Comparison of ENCODE assay signal across 17 mouse cellular contexts in genomic region chr1:66702623-66703345, GRCm38 (mm10). TPM values are rescaled to one million over a fixed set of nuclear protein-coding genes. Genes with fewer than 3 reads are reported as not detected.
DNase-seq lines count a peak whose midpoint lies in the region; ATAC-seq and TF ChIP-seq lines count a peak whose summit lies in the region.
"Had no signal": no experiment of that assay in that cellular context is flagged by ENCODE, and none has a peak within 500 bp of the region (broad histone marks: within the 10 kb centered on the region; RNA-seq: fewer than 3 reads in every experiment).

No protein-coding gene starts in this region.

- 88% methylated on average over 4 of the region's 4 CpGs for WGBS in forebrain, embryonic 14.5 days
- WGBS in forebrain, postnatal 0 days = 89% methylated on average over 4 of the region's 4 CpGs
- WGBS in limb, embryonic 12.5 days = 88% methylated on average over 4 of the region's 4 CpGs
- 90% methylated on average over 4 of the region's 4 CpGs for WGBS in limb, embryonic 10.5 days
- 27% methylated on average over 4 of the region's 4 CpGs for WGBS in liver, embryonic 13.5 days (ENCODE audit: insufficient replicate concordance)

- H3K36me3 ChIP-seq in forebrain, embryonic 14.5 days (ENCODE audit: control insufficient read depth, insufficient read depth, low read length) = peaks cover 3% of the 10 kb centered on the region; the same call in 1 of the 2 replicates
- no peaks in the 10 kb centered on the region for H3K36me3 ChIP-seq in forebrain, postnatal 0 days (ENCODE audit: insufficient read depth)
- peaks cover 15% of the 10 kb centered on the region for H3K36me3 ChIP-seq in limb, embryonic 12.5 days
- H3K36me3 ChIP-seq in limb, embryonic 10.5 days = peaks cover 23% of the 10 kb centered on the region
- H3K36me3 ChIP-seq in ES-Bruce4 (ENCODE audit: control insufficient read depth, insufficient read depth, low read length, poor library complexity, severe bottlenecking) = peaks cover 32% of the 10 kb centered on the region
- H3K36me3 ChIP-seq in liver, embryonic 13.5 days = peaks cover 17% of the 10 kb centered on the region

- 0 out of 2 replicates have a peak overlapping the region, but pooled peaks have one; percentile 3 for H3K9ac ChIP-seq in forebrain, embryonic 14.5 days (ENCODE audit: low read length)
- H3K9ac ChIP-seq in forebrain, postnatal 0 days = no peak overlapping the region
- H3K9ac ChIP-seq in limb, embryonic 12.5 days (replicated peaks) = no peak overlapping the region
- peak overlapping the region; percentile 93 for H3K9ac ChIP-seq in ES-Bruce4 (ENCODE audit: low read depth, poor library complexity, severe bottlenecking)
- peak overlapping the region; percentile 91 for H3K9ac ChIP-seq in liver, embryonic 13.5 days

- no peak overlapping the region for H3K4me3 ChIP-seq in forebrain, embryonic 14.5 days (ENCODE audit: low read depth, low read length)
- H3K4me3 ChIP-seq in forebrain, postnatal 0 days (ENCODE audit: low read depth, low read length) = no peak overlapping the region
- H3K4me3 ChIP-seq in limb, embryonic 12.5 days (replicated peaks) = no peak overlapping the region
- H3K4me3 ChIP-seq in limb, embryonic 10.5 days = no peak overlapping the region
- no peak overlapping the region for H3K4me3 ChIP-seq in ES-Bruce4 (ENCODE audit: low read depth, low read length)
- H3K4me3 ChIP-seq in liver, embryonic 13.5 days (replicated peaks) = peak overlapping the region; percentile 89

- no peak for TF ChIP-seq EP300 in ES-Bruce4 (IDR thresholded peaks at IDR 0.05; ENCODE audit: insufficient read depth, low read depth, low read length)

- DNase-seq in forebrain, embryonic 14.5 days (ENCODE audit: low spot score) = no peak
- DNase-seq in forebrain, postnatal 0 days = no peak
- DNase-seq in limb, embryonic 10.5 days (ENCODE audit: low spot score) = no peak
- DNase-seq in liver, embryonic 13.5 days = no peak
- DNase-seq in layer of hippocampus, adult 9-11 months = no peak
- DNase-seq in cerebellum, adult 9-10 months = no peak
- DNase-seq: cerebellum, adult 9-11 months; gastrocnemius, postnatal 36 days; heart, postnatal 4 days; kidney, adult 2 months; kidney, postnatal 25 days; retina, postnatal 1 day had no signal

- H3K27me3 ChIP-seq in forebrain, embryonic 14.5 days (replicated peaks; ENCODE audit: control insufficient read depth, insufficient read depth, low read length) = no peaks in the 10 kb centered on the region
- no peaks in the 10 kb centered on the region for H3K27me3 ChIP-seq in forebrain, postnatal 0 days (ENCODE audit: insufficient read depth, low read length)
- no peaks in the 10 kb centered on the region for H3K27me3 ChIP-seq in limb, embryonic 12.5 days
- no peaks in the 10 kb centered on the region for H3K27me3 ChIP-seq in limb, embryonic 10.5 days (ENCODE audit: low read depth, poor library complexity, severe bottlenecking)
- no peaks in the 10 kb centered on the region for H3K27me3 ChIP-seq in ES-Bruce4 (ENCODE audit: control insufficient read depth, insufficient read depth, low read length, poor library complexity, severe bottlenecking)
- H3K27me3 ChIP-seq in liver, embryonic 13.5 days = no peaks in the 10 kb centered on the region
- H3K27me3 ChIP-seq: forebrain, embryonic 12.5 days; midbrain, embryonic 12.5 days had no signal

- TF ChIP-seq POLR2A in ES-Bruce4 (IDR thresholded peaks at IDR 0.05; ENCODE audit: insufficient read depth, low read length) = no peak

- ATAC-seq in forebrain, embryonic 14.5 days = no peak
- ATAC-seq in forebrain, postnatal 0 days = no peak
- no peak for ATAC-seq in limb, embryonic 12.5 days (ENCODE audit: insufficient number of reproducible peaks, insufficient read depth, low FRiP score, low TSS enrichment, low read depth)
- peak; percentile 23 for ATAC-seq in liver, embryonic 13.5 days (ENCODE audit: low read depth)

- TF ChIP-seq CTCF in forebrain, postnatal 0 days (IDR thresholded peaks at IDR 0.05; ENCODE audit: low read depth) = no peak
- no peak for TF ChIP-seq CTCF in ES-Bruce4 (IDR thresholded peaks at IDR 0.05; ENCODE audit: low read depth, low read length)

- 0 out of 2 replicates have a peak overlapping the region, but pooled peaks have one; percentile 5 for H3K4me2 ChIP-seq in forebrain, embryonic 14.5 days (ENCODE audit: low read length)
- no peak overlapping the region for H3K4me2 ChIP-seq in forebrain, postnatal 0 days (ENCODE audit: low read depth)
- H3K4me2 ChIP-seq in limb, embryonic 12.5 days = peak overlapping the region; percentile 66
- peak overlapping the region; percentile 77 for H3K4me2 ChIP-seq in liver, embryonic 13.5 days

- H3K4me1 ChIP-seq in forebrain, embryonic 14.5 days (ENCODE audit: control insufficient read depth, insufficient read depth, low read length) = peaks cover 7% of the 10 kb centered on the region
- no peaks in the 10 kb centered on the region for H3K4me1 ChIP-seq in forebrain, postnatal 0 days (ENCODE audit: insufficient read depth)
- peaks cover 7% of the 10 kb centered on the region for H3K4me1 ChIP-seq in limb, embryonic 12.5 days (replicated peaks)
- H3K4me1 ChIP-seq in limb, embryonic 10.5 days = peaks cover 8% of the 10 kb centered on the region
- H3K4me1 ChIP-seq in ES-Bruce4 (ENCODE audit: control insufficient read depth, insufficient read depth, low read length) = no peaks in the 10 kb centered on the region
- peaks cover 31% of the 10 kb centered on the region for H3K4me1 ChIP-seq in liver, embryonic 13.5 days (replicated peaks)

- no peaks in the 10 kb centered on the region for H3K9me3 ChIP-seq in forebrain, embryonic 14.5 days (replicated peaks; ENCODE audit: control insufficient read depth, low read length)
- H3K9me3 ChIP-seq in forebrain, postnatal 0 days (ENCODE audit: low read length) = no peaks in the 10 kb centered on the region
- no peaks in the 10 kb centered on the region for H3K9me3 ChIP-seq in limb, embryonic 12.5 days
- no peaks in the 10 kb centered on the region for H3K9me3 ChIP-seq in limb, embryonic 10.5 days (replicated peaks)
- no peaks in the 10 kb centered on the region for H3K9me3 ChIP-seq in ES-Bruce4 (replicated peaks; ENCODE audit: control insufficient read depth, insufficient read depth, low read length, poor library complexity, severe bottlenecking)
- no peaks in the 10 kb centered on the region for H3K9me3 ChIP-seq in liver, embryonic 13.5 days (replicated peaks)
- H3K9me3 ChIP-seq: forebrain, embryonic 12.5 days; midbrain, embryonic 12.5 days had no signal

- no peak overlapping the region for H3K27ac ChIP-seq in forebrain, embryonic 14.5 days (ENCODE audit: low read depth, low read length)
- H3K27ac ChIP-seq in forebrain, postnatal 0 days (ENCODE audit: low read depth, low read length) = no peak overlapping the region
- H3K27ac ChIP-seq in limb, embryonic 12.5 days = no peak overlapping the region
- H3K27ac ChIP-seq in limb, embryonic 10.5 days = no peak overlapping the region
- no peak overlapping the region for H3K27ac ChIP-seq in ES-Bruce4 (ENCODE audit: insufficient read depth, low read length)
- no peak overlapping the region for H3K27ac ChIP-seq in liver, embryonic 13.5 days
- H3K27ac ChIP-seq: forebrain, embryonic 12.5 days; macrophage; midbrain, embryonic 12.5 days had no signal

RNA-seq across cellular contexts. Expression of gene Rpe, which starts 2.2 kb away (rescaled TPM):
- polyA plus RNA-seq in forebrain, embryonic 14.5 days (2014; fragmentation: Nextera tagmentation; extraction: Ambion mirVana) = 46.3 and 47.9 TPM in 2 replicates
- total RNA-seq in forebrain, postnatal 0 days (2014; rRNA removed) = 22.9 and 32.7 TPM in 2 replicates
- 19.5 and 21.6 TPM in 2 replicates for polyA plus RNA-seq in forebrain, postnatal 0 days (2015; fragmentation: Nextera tagmentation; extraction: Ambion mirVana)
- 49.2 and 51.7 TPM in 2 replicates for polyA plus RNA-seq in limb, embryonic 12.5 days (2016; fragmentation: Nextera tagmentation; extraction: Ambion mirVana)
- 40.1 and 43.2 TPM in 2 replicates for polyA plus RNA-seq in limb, embryonic 10.5 days (2016; fragmentation: Nextera tagmentation; extraction: Ambion mirVana)
- 113 and 119 TPM in 2 replicates for polyA plus RNA-seq in ES-Bruce4 (2011; ENCODE audit: insufficient read depth, insufficient read length, low read depth, missing spikeins)
- polyA plus RNA-seq in liver, embryonic 13.5 days (2015; fragmentation: Nextera tagmentation; extraction: Ambion mirVana) = 30.7 and 38.1 TPM in 2 replicates

Comparison
In these comparisons a context has a peak if more than half of its experiments do, and no peak if none do; other contexts are left out.
1. H3K9ac ChIP-seq: peak in forebrain, embryonic 14.5 days (single experiment), ES-Bruce4 (single experiment) and liver, embryonic 13.5 days (single experiment); none in forebrain, postnatal 0 days (single experiment) and limb, embryonic 12.5 days (single experiment).